Mouse (Mus musculus): ENCODE results near the gene Caskin2.
"Not testable (repeated sequence)": the region's sequence is repeated elsewhere in the genome, so short reads cannot be mapped to it uniquely, and the experiment has no call there.

DNA sequence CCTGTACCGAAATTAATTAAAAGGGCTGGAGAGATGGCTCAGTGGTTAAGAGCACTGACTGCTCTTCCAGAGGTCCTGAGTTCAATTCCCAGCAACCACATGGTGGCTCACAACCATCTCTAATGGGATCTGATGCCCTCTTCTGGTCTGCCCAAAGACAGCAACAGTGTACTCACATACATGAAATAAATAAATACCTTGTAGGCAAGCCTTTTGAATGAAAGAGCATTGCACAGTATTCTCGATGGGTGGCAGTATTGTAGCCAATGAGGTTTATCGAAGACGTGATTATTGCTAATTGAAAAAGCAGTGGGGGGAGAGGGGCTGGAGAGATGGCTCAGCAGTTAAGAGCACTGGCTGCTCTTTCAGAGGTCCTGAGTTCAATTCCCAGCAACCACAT, 43.7 kb upstream of the Caskin2 start:
- TF ChIP-seq HCFC1 (IDR thresholded peaks at IDR 0.05; ENCODE audit: borderline replicate concordance, insufficient read depth, low read length); ZC3H11A (IDR thresholded peaks at IDR 0.05; ENCODE audit: borderline replicate concordance, low read depth, low read length); MAFK (IDR thresholded peaks at IDR 0.05; ENCODE audit: insufficient read depth, low read depth, low read length): not testable (repeated sequence)
